Mouse (Mus musculus) limb, embryonic 12.5 days (tissue): ENCODE measurements around the gene Med24. TPM values are rescaled to one million over a fixed set of nuclear protein-coding genes. Genes with fewer than 3 reads are reported as not detected.

Experiments used
- ATAC-seq: fragments of 200-750 bp; cut with Nextera tagmentation; 2 replicates; pipeline ENCODE4 v1.8.0; 2017; ENCODE audit warnings: low read depth, moderate TSS enrichment; ENCODE audit not compliant: insufficient number of reproducible peaks, insufficient read depth, low FRiP score, low TSS enrichment
- H3K27ac ChIP-seq: fragments of 300-500 bp; sonication (generic); 2 replicates; pipeline ENCODE4 v1.5.1; 2016; ENCODE audit warnings: mild to moderate bottlenecking, moderate library complexity
- H3K27me3 ChIP-seq: fragments of 300-500 bp; sonication (generic); 2 replicates; pipeline ENCODE4 v1.6.1; 2016; ENCODE audit warnings: mild to moderate bottlenecking, moderate library complexity
- H3K36me3 ChIP-seq: fragments of 300-500 bp; sonication (generic); 2 replicates; pipeline ENCODE4 v1.6.1; 2016; ENCODE audit warnings: mild to moderate bottlenecking, moderate library complexity
- H3K4me1 ChIP-seq: fragments of 300-500 bp; sonication (generic); replicated peaks from 2 replicates; pipeline ENCODE4 v1.6.1; 2016
- H3K4me2 ChIP-seq: fragments of 300-500 bp; sonication (generic); 2 replicates; pipeline ENCODE4 v1.6.1; 2016; ENCODE audit warnings: mild to moderate bottlenecking, moderate library complexity
- H3K4me3 ChIP-seq: fragments of 300-500 bp; sonication (generic); replicated peaks from 2 replicates; pipeline ENCODE4 v1.5.1; 2016; ENCODE audit warnings: mild to moderate bottlenecking
- H3K9ac ChIP-seq: fragments of 300-500 bp; sonication (generic); replicated peaks from 2 replicates; pipeline ENCODE4 v1.6.1; 2016; ENCODE audit warnings: mild to moderate bottlenecking, moderate library complexity
- H3K9me3 ChIP-seq: fragments of 300-500 bp; sonication (generic); 2 replicates; pipeline ENCODE4 v1.6.1; 2016; ENCODE audit warnings: mild to moderate bottlenecking, moderate library complexity
- WGBS: fragments of 180-500 bp; shearing (Covaris S2); methylation state at CpG from one replicate; pipeline ENCODE4 v1.1.7; 2016; 5-methylcytosine and 5-hydroxymethylcytosine counted together
- polyA plus RNA-seq: library from polyadenylated mRNA; unstranded; fragments of >200 nt; fragmentation: Nextera tagmentation; extraction: Ambion mirVana; gene quantifications from 2 replicates; pipeline ENCODE4 v1.2.1, GENCODE M21; 2016

Gene Med24
- polyA plus RNA-seq, 1 experiment from 2014 or later = 79.3 TPM

DNA sequence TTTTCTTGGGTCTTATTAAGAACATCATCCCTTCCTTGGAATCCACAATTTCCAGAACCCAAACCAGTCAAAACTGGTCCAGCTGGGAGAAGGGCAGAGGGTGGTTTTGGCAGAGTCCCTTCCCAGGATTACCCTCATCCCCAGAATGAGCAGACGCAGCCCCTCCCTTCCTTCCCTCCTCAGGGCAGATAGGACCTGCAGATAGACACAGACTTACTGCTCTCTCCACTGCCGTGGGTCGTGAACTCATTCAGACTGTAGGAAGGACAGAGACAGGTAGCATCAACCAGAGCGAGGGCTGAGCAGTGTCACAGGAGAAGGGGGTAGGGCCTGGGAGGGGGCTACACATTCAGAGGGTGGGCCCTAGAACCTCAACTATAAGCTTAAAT, 18.2 kb downstream of the Med24 start:
- no peak overlapping the region for H3K27ac ChIP-seq
- no peaks in the 10 kb centered on the region for H3K27me3 ChIP-seq
- H3K36me3 ChIP-seq = peaks cover 96% of the 10 kb centered on the region
- WGBS = 76% methylated on average over 4 of the region's 4 CpGs
- no peaks in the 10 kb centered on the region for H3K9me3 ChIP-seq
- no peak for ATAC-seq
- no peak overlapping the region for H3K4me3 ChIP-seq
- H3K4me1 ChIP-seq = no peaks in the 10 kb centered on the region
- H3K4me2 ChIP-seq = no peak overlapping the region
- no peak overlapping the region for H3K9ac ChIP-seq

DNA sequence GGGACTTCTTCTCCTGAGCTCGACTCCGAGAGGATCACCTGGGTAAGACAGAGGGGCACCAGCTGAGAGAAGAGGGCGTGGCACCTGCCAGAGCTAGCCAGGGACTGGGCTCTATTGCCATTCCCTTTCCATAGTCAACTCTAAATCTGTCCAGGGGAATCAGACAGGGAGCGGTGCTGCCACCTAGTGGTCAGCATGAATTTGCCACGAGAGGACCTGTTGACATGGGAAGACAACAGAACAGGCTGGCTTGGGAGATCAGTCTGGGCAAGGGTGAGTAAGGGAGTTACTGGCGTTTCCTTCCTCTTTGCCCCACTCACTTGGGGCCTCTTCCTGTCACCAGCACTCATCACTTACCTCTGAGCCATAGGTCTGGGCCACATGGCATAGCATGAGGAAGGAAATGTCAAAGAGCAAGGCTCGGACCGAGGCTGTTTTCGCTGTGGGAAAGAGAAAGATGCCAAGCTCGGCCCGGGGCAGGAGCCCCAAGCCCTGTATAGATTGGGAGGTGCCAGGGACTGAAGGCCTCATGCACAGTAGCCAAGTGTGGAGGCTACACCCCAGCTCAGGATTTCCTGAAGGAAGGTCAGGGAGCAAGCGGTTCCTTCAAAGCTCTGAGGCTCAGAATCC, 18.7 kb downstream of the Med24 start:
- Histone ChIP-seq H3K4me1 (no peaks in the 10 kb centered on the region), H3K9me3 (no peaks in the 10 kb centered on the region), H3K27ac (peak overlapping the region; percentile 45; the same call in 1 of the 2 replicates), H3K27me3 (no peaks in the 10 kb centered on the region), H3K36me3 (peaks cover 96% of the 10 kb centered on the region), H3K4me3 (no peak overlapping the region), H3K4me2 (no peak overlapping the region), H3K9ac (no peak overlapping the region)
- peak; percentile 49; the same call in 1 of the 2 replicates for ATAC-seq
- 59% methylated on average over 12 of the region's 12 CpGs for whole genome bisulfite sequencing

DNA sequence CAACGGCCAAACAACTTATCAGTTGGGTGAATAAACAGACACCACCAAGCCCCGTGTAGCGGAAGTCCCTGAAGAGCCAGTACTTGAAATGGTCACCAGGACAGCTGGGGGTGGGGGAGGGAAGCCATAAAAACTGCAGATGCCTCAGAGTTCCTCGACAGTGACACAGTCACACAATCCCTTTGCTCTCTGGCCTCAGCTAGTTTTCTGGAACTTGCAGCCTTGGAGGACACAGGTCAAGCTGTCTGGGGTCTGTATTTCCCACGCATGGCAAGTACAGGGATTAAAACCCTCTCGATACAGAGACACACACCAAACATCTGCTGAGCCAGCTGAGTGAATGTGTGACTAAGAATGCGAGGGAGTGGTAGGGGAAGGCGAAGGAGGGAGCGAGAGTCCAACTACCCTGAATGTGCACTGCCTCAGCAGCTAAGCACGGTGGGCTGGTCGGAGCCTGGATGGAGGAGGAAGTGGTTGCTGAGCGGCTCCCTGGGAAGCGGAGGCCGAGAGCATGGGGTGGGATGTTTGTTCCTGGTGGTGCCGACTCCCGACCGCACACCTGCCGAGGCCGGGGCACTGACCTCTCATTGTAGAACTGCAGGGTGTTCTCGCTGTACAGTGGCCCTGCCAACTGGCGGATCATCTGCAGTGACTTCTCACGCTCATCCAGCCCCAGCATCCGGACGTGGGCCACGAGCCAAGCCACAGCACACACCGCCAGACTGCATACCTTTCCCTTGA, 20.1 kb downstream of the Med24 start:
- Histone ChIP-seq H3K4me2 (no peak overlapping the region), H3K36me3 (peaks cover 96% of the 10 kb centered on the region), H3K27me3 (no peaks in the 10 kb centered on the region), H3K27ac (no peak overlapping the region), H3K9me3 (no peaks in the 10 kb centered on the region), H3K4me3 (no peak overlapping the region), H3K4me1 (no peaks in the 10 kb centered on the region), H3K9ac (no peak overlapping the region)
- no peak for ATAC-seq
- 84% methylated on average over 26 of the region's 26 CpGs for WGBS

DNA sequence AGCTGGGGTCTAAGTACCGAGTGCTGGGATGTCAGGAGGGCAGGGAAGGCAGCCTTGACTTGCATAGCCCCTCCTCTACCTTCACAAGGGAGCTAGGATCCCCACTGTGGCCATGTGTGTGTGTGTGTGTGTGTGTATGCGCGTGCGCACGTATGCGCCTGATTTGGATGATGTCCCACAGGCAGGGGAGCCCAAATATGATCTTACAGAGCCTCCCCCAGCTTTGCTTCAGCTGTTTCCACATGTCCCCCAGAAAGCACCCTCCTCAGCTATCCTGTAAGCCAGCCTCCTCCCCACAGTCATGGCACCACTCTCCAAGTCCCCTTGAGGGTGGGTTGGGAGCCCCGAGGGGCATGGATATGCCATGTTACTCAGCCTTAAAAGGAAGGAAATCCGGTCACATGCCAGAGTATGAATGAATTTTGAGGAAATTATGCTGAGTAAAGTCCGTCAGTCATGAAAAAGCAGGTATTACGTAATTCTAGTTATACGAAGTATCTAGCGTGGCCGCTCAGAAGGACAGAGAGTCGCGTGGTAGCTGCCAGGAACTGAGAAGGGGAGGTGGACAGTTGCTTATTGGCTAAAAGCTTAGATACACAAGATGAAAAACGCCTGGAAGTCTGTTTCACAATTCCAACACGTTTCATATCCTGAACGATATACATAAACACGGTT, 20.8 kb downstream of the Med24 start:
- H3K9me3 ChIP-seq = no peaks in the 10 kb centered on the region
- no peaks in the 10 kb centered on the region for H3K4me1 ChIP-seq
- ATAC-seq = no peak
- 90% methylated on average over 19 of the region's 19 CpGs for WGBS
- H3K27ac ChIP-seq = no peak overlapping the region
- H3K27me3 ChIP-seq = no peaks in the 10 kb centered on the region
- peaks cover 91% of the 10 kb centered on the region for H3K36me3 ChIP-seq
- no peak overlapping the region for H3K4me2 ChIP-seq
- H3K9ac ChIP-seq = no peak overlapping the region
- no peak overlapping the region for H3K4me3 ChIP-seq

DNA sequence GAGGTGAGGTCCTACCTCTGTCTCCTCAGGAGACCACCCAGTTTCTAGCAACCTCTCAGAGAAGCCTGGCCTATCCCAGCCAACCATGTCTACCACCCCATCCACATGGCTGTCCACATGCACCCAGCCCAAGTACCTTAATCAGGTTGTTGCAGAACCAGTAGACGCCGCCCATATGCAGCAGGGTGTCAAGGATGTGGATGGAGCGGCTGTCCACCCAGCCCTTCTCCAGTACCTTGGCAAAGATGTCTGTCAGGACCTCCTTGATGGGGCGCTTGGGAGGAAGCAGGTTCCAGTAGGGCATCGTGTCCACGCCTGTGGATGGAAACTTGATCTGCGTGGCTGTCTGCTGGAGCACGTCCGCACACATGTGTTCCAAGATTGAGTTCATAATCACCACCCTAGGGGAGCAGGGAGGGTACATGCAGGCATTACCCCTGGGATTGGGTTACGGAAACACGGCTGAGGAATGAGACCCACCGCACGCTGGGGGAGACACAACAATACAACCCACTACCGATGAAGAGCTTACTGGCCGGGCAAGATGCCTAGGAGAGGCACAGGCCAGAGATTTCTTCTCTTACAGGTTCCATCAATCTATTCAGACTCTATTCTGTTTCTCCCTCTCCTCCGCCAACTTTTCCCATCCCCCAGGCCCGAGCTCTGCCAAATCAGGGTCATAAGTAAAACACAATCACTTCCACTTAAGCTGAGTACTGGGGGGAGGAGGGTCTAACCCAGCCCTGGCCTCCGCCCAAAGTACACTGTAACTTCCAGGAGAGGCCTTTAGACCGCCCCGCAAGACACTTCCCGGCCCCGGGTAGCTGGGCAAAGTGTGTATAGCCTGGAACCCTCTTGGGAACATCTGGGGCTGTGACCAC, 21.6 kb downstream of the Med24 start:
- no peak overlapping the region for H3K9ac ChIP-seq
- H3K4me2 ChIP-seq = no peak overlapping the region
- peaks cover 83% of the 10 kb centered on the region for H3K36me3 ChIP-seq
- ATAC-seq = no peak
- WGBS = 89% methylated on average over 22 of the region's 22 CpGs
- H3K9me3 ChIP-seq = no peaks in the 10 kb centered on the region
- H3K4me3 ChIP-seq = no peak overlapping the region
- peaks cover 2% of the 10 kb centered on the region; the same call in 1 of the 2 replicates for H3K4me1 ChIP-seq
- no peaks in the 10 kb centered on the region for H3K27me3 ChIP-seq
- no peak overlapping the region for H3K27ac ChIP-seq

DNA sequence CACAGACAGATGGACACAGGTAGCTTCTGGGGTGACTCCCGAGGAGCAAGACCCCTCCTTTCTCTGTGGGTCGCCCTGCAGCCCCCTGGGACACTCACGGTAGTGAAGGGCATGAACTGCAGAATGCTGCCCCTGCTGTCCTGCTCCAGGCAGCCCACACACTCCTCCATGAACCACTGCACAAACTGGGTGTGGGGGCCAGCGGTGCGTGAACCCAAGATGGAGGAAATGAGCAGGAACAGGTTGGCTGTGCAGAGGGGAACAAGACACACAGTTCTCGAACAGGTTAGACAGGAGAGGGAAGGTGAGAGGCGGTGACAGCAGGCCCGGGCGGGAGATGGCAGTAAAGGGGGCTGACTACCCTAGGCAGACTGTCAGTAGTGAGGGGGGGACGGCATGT, 24.2 kb downstream of the Med24 start:
- ATAC-seq = no peak
- no peak overlapping the region for H3K9ac ChIP-seq

GRCm38 (mm10) chr11:98702323-98702722, 26.9 kb downstream of the Med24 start:
- ATAC-seq = no peak
- Histone ChIP-seq H3K9ac (no peak overlapping the region), H3K4me1 (peaks cover 17% of the 10 kb centered on the region), H3K4me2 (no peak overlapping the region), H3K4me3 (no peak overlapping the region), H3K27ac (no peak overlapping the region), H3K27me3 (peaks cover 8% of the 10 kb centered on the region), H3K36me3 (peaks cover 33% of the 10 kb centered on the region), H3K9me3 (no peaks in the 10 kb centered on the region)
- WGBS = 61% methylated on average over 5 of the region's 5 CpGs

More for the DNA sequence above, 24.2 kb downstream of the Med24 start:
- WGBS = 89% methylated on average over 10 of the region's 10 CpGs
- H3K27ac ChIP-seq = no peak overlapping the region
- H3K27me3 ChIP-seq = peaks cover 8% of the 10 kb centered on the region
- no peak overlapping the region for H3K4me3 ChIP-seq
- H3K4me1 ChIP-seq = peaks cover 17% of the 10 kb centered on the region
- peaks cover 60% of the 10 kb centered on the region for H3K36me3 ChIP-seq
- H3K9me3 ChIP-seq = no peaks in the 10 kb centered on the region
- no peak overlapping the region for H3K4me2 ChIP-seq

DNA sequence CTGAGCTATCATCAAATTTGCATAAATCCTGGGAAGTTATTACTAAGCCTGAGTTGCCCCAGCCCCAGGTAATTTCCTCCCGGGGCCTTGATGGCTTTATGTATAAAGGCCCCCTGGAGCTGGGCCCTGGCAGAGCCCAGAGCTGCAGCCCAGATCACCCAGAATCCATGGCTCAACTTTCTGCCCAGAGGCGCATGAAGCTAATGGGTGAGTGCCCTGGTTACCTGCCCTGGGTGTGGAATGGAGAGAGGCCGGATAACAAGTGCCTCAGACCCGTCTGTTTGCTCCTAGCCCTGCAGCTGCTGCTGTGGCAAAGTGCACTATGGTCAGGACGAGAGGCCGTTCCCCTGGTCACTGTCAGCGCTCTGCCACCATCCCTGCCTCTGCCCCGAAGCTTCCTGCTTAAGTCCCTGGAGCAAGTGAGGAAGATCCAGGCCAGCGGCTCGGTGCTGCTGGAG, 28.0 kb downstream of the Med24 start, which contains the start of gene Csf3:
Gene Csf3 (plus strand): TSS at position 51 of the 458 bp plus-strand sequence.
- H3K4me3 ChIP-seq = no peak within 1 kb of the TSS
- peaks cover 30% of the 10 kb centered on the region for H3K36me3 ChIP-seq
- no peak for ATAC-seq
- H3K9ac ChIP-seq = no peak within 1 kb of the TSS
- 40% methylated on average over 10 of the region's 10 CpGs for WGBS
- H3K4me1 ChIP-seq = peaks cover 17% of the 10 kb centered on the region
- H3K27me3 ChIP-seq = peaks cover 8% of the 10 kb centered on the region
- H3K27ac ChIP-seq = no peak within 1 kb of the TSS
- H3K4me2 ChIP-seq = no peak within 1 kb of the TSS
- no peaks in the 10 kb centered on the region for H3K9me3 ChIP-seq

- peaks cover 17% of the 10 kb centered on the region for H3K4me1 ChIP-seq
- 35% methylated on average over 4 of the region's 4 CpGs for WGBS
- H3K9ac ChIP-seq = no peak overlapping the region
- H3K36me3 ChIP-seq = peaks cover 30% of the 10 kb centered on the region
- H3K4me2 ChIP-seq = no peak overlapping the region
- ATAC-seq = no peak
- peaks cover 8% of the 10 kb centered on the region for H3K27me3 ChIP-seq
- H3K27ac ChIP-seq = no peak overlapping the region
- H3K9me3 ChIP-seq = no peaks in the 10 kb centered on the region
- H3K4me3 ChIP-seq = no peak overlapping the region
Measured at GRCm38 (mm10) chr11:98699911-98700310, 29.3 kb downstream of the Med24 start.

DNA sequence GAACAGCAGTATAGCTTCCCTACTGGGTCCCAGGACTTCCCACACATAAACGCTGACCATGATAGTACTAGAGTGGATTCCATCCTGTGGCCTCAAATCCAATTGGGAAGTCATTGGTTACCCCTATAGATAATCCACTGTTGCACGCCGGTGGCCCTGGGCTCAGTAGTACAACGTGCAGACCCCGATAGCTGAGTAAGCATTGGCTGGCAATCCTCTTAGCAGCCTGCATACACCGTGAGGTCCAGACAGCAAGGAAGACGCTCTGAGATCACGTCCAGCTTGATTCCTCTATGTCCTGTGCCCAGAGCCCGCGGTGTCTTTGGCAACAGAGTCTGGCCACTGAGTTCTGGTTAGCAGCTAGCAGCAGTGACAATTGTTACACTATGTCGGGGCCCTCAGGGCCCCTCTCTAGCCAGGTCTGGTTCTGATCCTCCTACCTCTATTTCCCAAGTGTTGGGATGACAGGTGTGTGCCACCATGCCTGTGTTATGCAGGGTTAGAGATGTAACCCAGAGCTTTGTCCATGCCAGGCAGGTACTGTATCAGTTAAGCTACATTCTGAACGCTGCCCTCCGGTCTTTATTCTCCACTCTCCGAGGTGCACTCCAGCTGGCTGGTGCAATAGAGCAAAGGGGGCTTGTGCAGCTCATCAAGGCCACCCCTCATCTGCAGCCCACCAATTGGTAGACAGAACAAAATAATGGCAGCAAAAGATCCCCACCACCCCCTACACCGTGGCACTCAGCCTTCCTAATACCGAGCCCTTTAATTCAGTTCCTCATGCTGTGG, 30.2 kb downstream of the Med24 start:
- Histone ChIP-seq H3K9ac (no peak overlapping the region), H3K36me3 (peaks cover 30% of the 10 kb centered on the region), H3K27me3 (peaks cover 8% of the 10 kb centered on the region), H3K4me3 (no peak overlapping the region), H3K9me3 (no peaks in the 10 kb centered on the region), H3K27ac (no peak overlapping the region), H3K4me1 (peaks cover 17% of the 10 kb centered on the region), H3K4me2 (no peak overlapping the region)
- ATAC-seq = no peak
- 89% methylated on average over 16 of the region's 16 CpGs for WGBS
